Mouse (Mus musculus) cerebellum, postnatal 14 days (tissue): ENCODE measurements at regions not wholly inside any gene's neighbourhood (a gene's known extent, or its start where the extent isn't known, plus 50 kb on each side); places are given as distances from the start of the nearest gene placed in this dataset.
"Not testable (repeated sequence)": the region's sequence is repeated elsewhere in the genome, so short reads cannot be mapped to it uniquely, and the experiment has no call there.

Source experiments
- DNase-seq, 2 experiments: peaks; one replicate each; pipeline ENCODE4 v3.0.0; 2021; ENCODE audit warnings: mixed read lengths in 2 of 2

DNA sequence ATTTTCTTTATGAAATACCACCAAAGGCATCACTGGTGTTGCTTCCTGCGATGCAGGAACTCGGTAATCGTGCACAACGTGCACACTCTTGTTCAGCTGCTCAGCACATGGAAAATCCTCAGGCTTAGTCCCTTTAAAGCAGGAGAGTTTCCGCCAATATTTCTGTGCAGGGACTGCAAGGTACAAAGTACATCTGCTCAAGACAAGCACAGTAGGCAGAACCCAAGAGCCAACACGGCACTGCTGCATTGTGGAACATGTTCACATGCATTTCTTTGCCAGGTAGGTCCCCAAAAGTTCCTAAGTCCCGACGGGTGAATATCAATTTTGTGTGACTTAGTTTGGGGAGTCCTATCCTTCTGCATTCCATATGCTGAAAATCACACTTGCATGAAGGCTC is 808.0 kb upstream of the Pou3f3 start:
- peak in 1 of 2 experiments; percentile 9 for DNase-seq

DNA sequence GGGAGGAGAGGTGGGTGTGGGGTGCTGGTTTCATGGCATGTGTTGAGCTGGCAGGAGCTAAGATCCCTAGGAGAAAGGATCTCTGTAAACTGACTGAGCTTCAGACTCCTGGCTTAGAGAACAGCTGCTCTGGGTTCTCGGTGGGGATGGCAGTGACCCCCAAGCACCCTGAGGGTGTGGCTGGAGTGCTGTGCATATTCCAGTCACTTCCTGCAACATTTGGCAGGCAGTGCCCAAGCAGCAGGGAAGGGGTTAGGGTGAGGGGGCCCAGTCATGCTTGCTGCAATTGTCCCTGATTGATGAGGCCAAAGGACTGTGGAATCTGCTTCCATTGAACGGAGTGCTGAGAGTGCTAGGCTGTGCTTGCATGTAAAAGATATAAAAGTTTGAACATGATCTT is 807.4 kb upstream of the Pou3f3 start:
- DNase-seq: peak; percentile 33 to 43

- DNase-seq: no peak
Observed at GRCm38 (mm10) chr1:41888966-41889365, 806.6 kb upstream of the Pou3f3 start.

- no peak for DNase-seq
Observed at GRCm38 (mm10) chr1:41889940-41890339, 805.6 kb upstream of the Pou3f3 start.

DNA sequence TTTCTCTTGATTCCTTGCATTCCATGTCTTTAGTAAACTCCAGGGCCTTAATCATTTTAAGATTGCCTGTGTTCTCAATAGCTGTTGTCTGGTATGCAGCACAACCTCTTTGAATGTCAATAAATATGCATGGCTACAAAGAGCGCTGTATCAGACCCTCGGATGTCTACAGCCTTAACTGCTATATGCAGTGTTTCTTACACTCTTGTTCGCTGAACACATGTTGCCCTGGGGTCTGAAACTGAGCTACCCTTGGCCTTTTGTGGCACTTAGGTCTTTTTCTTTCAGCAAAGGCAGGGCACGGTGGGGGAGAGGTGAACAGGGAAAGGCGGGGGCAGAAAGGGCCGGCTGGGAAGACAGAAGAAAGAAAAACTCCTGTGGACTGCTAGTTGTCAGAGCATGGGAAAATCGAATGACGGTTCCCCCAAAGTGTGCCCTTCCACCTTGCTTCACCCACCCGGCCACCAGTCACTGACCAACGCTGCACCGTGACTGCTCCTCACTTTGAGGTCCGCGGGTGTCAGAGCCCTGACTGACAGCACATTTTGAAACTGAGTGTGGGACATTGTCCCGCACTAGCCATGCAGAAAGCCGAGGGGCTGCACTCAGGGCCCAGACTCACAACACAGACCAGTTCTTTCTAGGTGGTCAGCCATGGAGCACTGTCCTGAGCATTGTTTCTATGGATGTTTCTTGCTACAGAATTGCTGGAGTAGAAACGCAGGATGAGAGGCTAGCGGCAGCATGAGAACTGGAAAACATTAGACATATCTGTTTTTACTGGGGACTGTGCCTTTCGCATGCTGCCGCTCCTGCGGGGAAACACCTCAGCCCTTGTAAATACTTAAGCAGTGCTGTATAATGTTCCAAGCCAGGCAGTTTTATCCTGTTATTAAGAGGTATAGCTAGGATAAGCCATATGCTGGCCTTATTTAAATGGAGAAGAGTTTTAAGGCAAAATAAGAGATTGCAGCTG is 804.6 kb upstream of the Pou3f3 start:
- peak in 1 of 2 experiments; percentile 4 for DNase-seq

GRCm38 (mm10) chr1:41891730-41892129 is 803.8 kb upstream of the Pou3f3 start:
- no peak for DNase-seq

DNA sequence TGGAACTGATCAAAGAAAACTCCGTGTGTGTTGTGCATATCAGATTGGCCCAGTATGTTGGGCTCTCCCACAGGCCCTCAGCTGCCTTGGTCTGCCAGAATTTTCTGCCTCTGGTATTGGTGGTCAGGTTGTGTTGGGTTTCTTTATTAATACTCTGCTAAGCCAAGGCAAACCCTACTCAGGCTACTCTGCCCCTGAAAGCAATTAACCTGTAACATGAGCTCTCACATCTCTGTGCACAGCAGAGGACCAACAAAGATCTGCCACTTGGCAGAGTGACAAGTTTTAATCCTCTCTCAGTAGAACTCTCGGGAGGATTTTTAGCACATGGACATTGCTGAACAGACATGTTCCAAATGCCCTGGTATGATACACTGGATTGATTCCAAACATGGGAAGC is 803.2 kb upstream of the Pou3f3 start:
- DNase-seq: peak; percentile 15 to 34

GRCm38 (mm10) chr1:41897768-41898330 is 797.7 kb upstream of the Pou3f3 start:
- DNase-seq: peak; percentile 45 to 50

- DNase-seq: no peak
Observed at GRCm38 (mm10) chr1:41900370-41900769, 795.2 kb upstream of the Pou3f3 start.

GRCm38 (mm10) chr1:41905971-41906370 is 789.6 kb upstream of the Pou3f3 start:
- DNase-seq: no peak

- DNase-seq: no peak
Observed at GRCm38 (mm10) chr1:41908001-41908807, 787.4 kb upstream of the Pou3f3 start.

- DNase-seq: no peak
Observed at GRCm38 (mm10) chr1:41908808-41909110, 786.8 kb upstream of the Pou3f3 start.

- DNase-seq: no peak
Observed at GRCm38 (mm10) chr1:41909799-41910198, 785.8 kb upstream of the Pou3f3 start.

- DNase-seq: peak in 1 of 2 experiments; percentile 8
Observed at GRCm38 (mm10) chr1:41916730-41917347, 778.7 kb upstream of the Pou3f3 start.

GRCm38 (mm10) chr1:41917807-41918206 is 777.8 kb upstream of the Pou3f3 start:
- not testable (repeated sequence) for DNase-seq

GRCm38 (mm10) chr1:41918394-41919262 is 776.9 kb upstream of the Pou3f3 start:
- no peak for DNase-seq

- no peak for DNase-seq
Observed at GRCm38 (mm10) chr1:41933777-41934176, 761.8 kb upstream of the Pou3f3 start.

DNA sequence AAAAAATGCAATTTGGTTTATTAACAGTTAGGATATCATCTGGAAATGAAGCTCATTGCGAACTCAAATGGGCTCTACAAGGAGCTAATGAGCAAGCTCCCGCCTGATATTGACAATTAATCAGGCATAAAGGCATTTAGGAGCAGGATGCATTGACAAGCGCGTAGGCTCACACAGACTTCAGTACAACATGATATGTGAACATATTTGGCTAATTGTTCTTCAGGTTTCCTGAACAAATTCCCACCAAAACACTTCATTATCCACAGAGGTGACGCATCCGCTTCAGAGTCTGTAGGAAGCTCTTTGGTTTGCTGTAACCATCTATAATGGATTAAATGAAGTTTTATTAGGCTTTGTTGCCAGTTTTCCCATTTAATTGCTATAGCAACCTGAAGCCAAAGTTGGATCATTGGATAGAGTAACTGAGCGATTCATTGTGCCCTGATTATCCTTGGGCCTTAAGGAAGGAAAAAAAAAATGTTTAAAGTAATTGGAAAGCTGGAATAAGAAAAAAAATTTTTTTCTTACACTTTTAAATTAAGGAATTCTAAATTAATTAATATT is 759.6 kb upstream of the Pou3f3 start:
- no peak for DNase-seq

GRCm38 (mm10) chr1:41960982-41961381 is 734.6 kb upstream of the Pou3f3 start:
- DNase-seq: no peak

GRCm38 (mm10) chr1:41981545-41981944 is 714.0 kb upstream of the Pou3f3 start:
- DNase-seq: no peak

GRCm38 (mm10) chr1:42006235-42006634 is 689.3 kb upstream of the Pou3f3 start:
- no peak for DNase-seq

DNA sequence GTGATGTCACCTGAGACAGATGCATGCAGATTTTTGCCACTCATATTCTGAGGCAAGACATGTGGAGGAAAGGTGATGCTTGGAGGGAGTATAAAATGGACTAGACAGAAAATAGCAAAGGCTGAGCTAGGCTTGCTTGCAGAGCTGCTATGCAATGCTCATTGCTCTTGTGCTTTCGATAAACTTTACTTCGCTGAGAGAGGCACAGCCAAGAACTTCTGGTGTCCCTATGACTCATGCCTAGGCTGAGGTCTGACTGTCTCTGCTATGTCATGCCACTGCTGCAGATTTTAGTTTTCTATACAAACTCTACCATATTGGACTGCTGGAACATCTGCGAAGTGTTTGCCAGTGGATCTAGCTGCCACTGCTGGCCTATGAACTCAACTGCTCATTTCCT is 687.5 kb upstream of the Pou3f3 start:
- no peak for DNase-seq
